Mouse (Mus musculus) heart, adult 18-20 months (tissue): ENCODE measurements at regions not wholly inside any gene's neighbourhood (a gene's known extent, or its start where the extent isn't known, plus 50 kb on each side); places are given as distances from the start of the nearest gene placed in this dataset.

Experiments used
- DNase-seq, 2 experiments: peaks; one replicate each; pipeline ENCODE4 v3.0.0; 2021 to 2022; ENCODE audit warnings: mixed read lengths in 1 of 2

DNA sequence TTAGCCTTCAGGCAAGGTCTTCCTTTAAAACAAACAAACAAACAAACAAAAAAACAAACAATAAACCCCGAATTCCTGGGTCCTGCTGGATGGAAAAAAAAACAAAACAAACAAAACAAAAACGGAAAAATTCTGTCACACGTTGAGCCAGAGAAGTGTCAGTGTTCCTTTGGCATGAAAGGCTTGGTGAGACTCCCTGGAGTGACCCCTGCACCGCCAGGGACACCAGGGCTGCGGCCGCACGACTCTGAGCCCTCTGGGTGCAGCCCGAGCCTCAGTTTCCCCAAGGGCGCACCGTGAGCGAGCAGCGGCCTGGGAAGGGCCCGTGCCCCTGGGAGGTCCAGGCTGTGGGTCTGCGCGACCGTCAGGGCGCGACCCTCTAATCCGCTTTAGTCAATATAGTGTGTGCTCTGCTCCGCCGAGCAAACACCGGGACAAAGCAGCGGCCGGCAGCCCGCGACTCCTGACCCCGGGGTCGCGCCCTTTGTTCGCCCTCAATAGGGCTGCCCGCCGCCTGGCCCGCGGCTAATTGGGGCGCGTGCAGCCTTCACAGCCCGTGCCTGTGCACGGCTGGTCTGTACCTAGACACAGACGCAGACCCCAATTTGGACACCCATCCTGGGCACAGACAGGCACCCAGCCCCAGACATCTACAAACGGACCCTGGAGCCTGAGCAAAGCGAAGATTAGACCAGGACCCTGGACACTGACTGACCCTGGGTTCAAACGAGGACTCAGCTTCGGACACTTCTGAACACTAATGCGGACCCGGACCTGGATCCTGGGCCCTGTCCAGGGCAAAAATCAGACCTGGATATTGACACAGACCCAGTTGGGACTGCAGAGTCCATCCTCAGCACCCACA lies 74.0 kb upstream of the Ppara start:
- no peak for DNase-seq

DNA sequence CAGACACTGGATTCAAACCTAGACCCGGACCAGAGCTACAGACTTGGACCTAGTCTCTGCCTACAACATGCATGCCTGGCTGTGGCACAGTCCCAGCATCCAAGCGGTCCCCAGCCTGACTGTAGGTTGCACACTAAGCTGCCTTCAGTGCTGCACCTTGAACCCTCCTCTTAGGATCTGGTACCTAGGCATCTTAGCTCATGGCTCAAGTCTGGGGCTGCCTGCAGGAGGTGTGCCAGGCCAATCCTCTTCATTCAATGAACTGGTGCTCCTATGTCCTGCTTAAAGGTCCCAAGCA lies 73.4 kb upstream of the Ppara start:
- no peak for DNase-seq

DNA sequence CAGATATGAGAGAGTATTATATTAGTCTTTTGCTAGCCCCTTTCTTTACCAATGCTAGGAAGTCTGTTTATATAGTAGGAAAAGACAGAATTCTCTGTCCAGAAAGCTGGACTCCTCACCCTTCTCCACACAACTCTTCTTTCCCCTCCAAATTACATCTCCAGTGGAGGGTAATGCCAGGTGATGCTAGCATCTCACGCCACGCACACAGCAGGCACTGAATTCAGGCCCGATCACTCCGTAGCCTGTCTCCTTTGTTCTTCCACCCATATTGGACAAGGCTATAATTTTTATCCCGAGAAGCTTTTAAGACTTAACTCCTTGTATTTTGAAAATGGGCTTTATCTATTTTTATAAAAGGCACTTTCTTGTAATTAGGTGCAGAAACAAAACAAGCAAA lies 73.0 kb upstream of the Ppara start:
- no peak for DNase-seq

GRCm38 (mm10) chr15:85662271-85662670 lies 72.5 kb upstream of the Ppara start:
- no peak for DNase-seq

DNA sequence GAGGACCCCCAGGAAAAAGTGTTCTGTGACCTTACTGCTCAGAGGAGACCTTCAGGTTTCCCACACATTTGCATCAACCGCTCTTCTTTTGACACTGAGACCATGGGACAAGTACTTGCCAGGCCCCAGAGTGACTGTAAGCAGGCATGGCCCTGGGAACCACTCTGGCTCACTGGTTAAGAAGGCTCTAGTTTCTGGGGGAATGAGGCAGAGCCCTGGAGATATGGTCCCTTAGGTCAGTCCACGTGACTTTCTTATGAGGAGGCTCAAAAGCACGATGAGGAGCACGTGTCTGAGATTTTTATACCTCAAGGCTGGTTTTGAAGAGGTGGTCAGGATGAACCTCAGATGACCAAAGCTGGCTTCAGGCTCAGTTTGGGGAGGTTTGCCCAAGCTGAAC lies 72.1 kb upstream of the Ppara start:
- DNase-seq = no peak

DNA sequence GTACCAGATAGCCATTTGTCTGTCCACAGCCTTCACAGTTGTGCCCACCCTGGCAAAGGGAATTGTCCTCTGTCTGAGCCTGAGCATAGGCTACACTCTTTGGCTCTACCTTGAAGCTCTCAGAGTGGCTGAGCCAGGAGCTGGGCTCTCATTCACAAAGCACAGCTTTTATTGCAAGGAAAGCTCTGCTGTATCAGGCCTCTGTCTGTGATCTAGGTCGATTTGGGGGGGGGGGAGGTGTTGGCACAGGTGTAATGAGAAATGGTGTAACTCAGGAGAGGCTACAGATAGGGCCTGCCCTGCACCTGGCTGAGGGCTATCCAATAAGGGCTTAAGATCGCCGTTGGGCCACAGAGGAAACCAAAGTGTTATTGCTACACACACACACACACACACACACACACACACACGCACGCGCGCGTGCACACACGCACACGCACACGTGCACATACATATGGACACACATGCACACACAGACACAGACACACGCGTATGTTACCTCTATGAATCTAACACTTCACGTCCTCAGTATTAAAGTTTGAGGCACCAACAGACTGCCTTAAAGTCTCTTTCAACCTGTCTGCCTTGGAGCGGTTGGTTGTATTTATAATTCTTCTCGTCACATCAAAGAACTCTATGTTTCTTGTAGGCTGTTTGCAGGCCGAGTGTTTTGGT lies 70.9 kb upstream of the Ppara start:
- DNase-seq = no peak

- peak in 1 of 2 experiments; percentile 55 for DNase-seq
These were observed 70.4 kb upstream of the Ppara start for GRCm38 (mm10) chr15:85664432-85664828.

- DNase-seq = peak in 1 of 2 experiments; percentile 50
These were observed 69.5 kb upstream of the Ppara start for GRCm38 (mm10) chr15:85665181-85665821.

DNA sequence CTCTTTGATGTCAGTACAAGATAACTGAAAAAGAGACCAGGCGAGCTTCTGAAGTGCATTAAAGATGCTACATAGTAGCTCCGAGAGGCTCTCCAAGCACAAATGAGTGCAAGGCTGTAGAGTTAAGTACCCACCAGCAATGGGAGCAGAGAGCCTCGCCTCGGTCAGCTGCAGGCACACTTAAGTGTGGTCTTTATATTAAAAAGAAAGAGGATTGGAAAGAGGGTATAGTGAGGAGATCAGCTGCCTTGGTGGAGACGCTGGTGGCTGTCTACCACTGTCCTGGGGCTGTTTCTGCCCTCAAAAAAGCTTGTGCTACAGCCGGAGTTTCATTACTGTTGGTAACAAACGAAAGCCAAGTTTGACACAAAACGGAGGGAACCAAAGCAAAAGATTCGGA lies 68.3 kb upstream of the Ppara start:
- peak in 1 of 2 experiments; percentile 66 for DNase-seq

GRCm38 (mm10) chr15:85667381-85667791 lies 67.4 kb upstream of the Ppara start:
- DNase-seq = peak; percentile 71 to 81

GRCm38 (mm10) chr15:85667906-85668590 lies 66.7 kb upstream of the Ppara start:
- no peak for DNase-seq

DNA sequence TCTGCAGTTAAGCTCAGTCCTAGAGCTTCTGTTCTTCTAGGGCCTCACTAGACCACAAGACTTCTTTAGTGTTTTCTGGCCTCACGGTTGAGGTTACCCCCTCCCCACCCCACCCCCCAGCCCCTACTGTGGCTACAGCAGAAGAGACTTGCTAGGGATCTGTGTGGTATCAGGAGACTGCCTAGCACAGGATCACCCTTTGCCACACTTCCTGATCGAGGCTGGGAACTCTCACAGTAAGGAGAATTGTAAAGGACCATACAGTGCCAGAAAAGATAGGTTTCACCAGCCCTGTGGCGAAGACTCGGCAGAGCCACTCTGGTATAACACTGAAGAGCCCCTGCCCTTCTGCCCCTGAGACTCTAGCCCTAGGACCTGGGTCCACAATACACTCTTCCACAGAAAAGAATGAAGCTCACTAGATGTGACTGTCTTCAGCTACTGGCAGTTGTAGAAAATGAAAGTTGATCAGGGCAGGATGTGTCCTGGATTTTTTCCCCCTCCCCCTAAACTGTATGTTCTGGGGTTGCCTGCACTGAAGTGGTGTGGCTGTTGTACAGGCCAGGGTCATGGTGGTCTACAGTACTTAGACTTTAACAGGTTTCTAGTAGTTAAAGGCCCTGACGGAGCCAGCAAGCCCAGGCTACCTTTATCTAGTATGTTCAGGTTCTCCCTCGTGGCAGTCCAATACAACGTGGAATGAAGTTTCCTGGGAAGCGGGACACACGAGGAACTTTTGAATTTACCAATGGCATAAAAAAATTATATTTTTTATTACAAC lies 65.7 kb upstream of the Ppara start:
- DNase-seq = peak in 1 of 2 experiments; percentile 43

GRCm38 (mm10) chr15:85669652-85670175 lies 65.1 kb upstream of the Ppara start:
- DNase-seq = peak in 1 of 2 experiments; percentile 91

- DNase-seq = peak; percentile 76 to 89
These were observed 64.5 kb upstream of the Ppara start for GRCm38 (mm10) chr15:85670176-85670788.

GRCm38 (mm10) chr15:85670789-85671700 lies 63.7 kb upstream of the Ppara start:
- DNase-seq = peak; percentile 94 to 95

- DNase-seq = peak; percentile 54 to 77
These were observed 63.0 kb upstream of the Ppara start for GRCm38 (mm10) chr15:85671701-85672191.

DNA sequence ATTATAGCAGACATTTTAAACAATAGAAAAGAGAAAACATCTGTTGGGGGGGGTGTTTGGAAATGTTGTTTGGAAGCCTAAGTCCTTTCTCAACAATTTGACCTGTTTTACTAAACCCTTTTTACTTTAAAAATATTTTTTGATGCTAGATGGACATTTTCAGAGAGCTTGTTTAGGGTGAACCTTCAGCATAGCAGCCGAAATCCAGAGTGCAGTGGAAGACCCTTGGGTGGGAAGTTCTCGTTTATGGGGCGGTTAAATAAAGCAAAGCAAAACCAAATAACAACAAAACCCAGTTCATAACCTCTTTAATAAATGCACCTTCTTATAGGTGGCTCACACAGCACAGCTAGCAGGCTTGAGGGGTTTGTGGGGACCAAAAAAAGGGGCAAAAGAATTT lies 62.4 kb upstream of the Ppara start:
- DNase-seq = no peak

- DNase-seq = peak; percentile 41 to 61
These were observed 61.9 kb upstream of the Ppara start for GRCm38 (mm10) chr15:85672931-85673330.

- DNase-seq = peak in 1 of 2 experiments; percentile 58
These were observed 61.3 kb upstream of the Ppara start for GRCm38 (mm10) chr15:85673506-85673905.
